ENCODE assay signal across 14 mouse cellular contexts in genomic region chr6:30922821-30923220, GRCm38 (mm10). TPM values are rescaled to one million over a fixed set of nuclear protein-coding genes. Genes with fewer than 3 reads are reported as not detected.
DNase-seq lines count a peak whose midpoint lies in the region; ATAC-seq and TF ChIP-seq lines count a peak whose summit lies in the region.
"Had no signal": no experiment of that assay in that cellular context is flagged by ENCODE, and none has a peak within 500 bp of the region (broad histone marks: within the 10 kb centered on the region; RNA-seq: fewer than 3 reads in every experiment).

No protein-coding gene starts in this region.

- no peaks in the 10 kb centered on the region for H3K27me3 ChIP-seq in heart, postnatal 0 days (ENCODE audit: control insufficient read depth, insufficient read depth, low read length)
- no peaks in the 10 kb centered on the region for H3K27me3 ChIP-seq in heart, embryonic 10.5 days (ENCODE audit: insufficient read depth, poor library complexity, severe bottlenecking)
- H3K27me3 ChIP-seq: limb, embryonic 13.5 days had no signal

- H3K4me2 ChIP-seq in heart, postnatal 0 days (ENCODE audit: low read depth, low read length): no peak overlapping the region
- H3K4me2 ChIP-seq: limb, embryonic 13.5 days had no signal

- TF ChIP-seq CTCF in heart, postnatal 0 days (IDR thresholded peaks at IDR 0.05; ENCODE audit: low read depth): peak; percentile 52

- H3K4me1 ChIP-seq in heart, postnatal 0 days (ENCODE audit: control insufficient read depth, insufficient read depth): no peaks in the 10 kb centered on the region
- H3K4me1 ChIP-seq in heart, embryonic 10.5 days: no peaks in the 10 kb centered on the region

- no peak for ATAC-seq in heart, postnatal 0 days (ENCODE audit: insufficient read depth, low read depth)

- H3K9ac ChIP-seq in heart, postnatal 0 days (replicated peaks; ENCODE audit: low read depth, low read length): no peak overlapping the region
- H3K9ac ChIP-seq: limb, embryonic 13.5 days had no signal

- no peaks in the 10 kb centered on the region for H3K9me3 ChIP-seq in heart, postnatal 0 days (replicated peaks; ENCODE audit: control insufficient read depth, low read length)
- no peaks in the 10 kb centered on the region for H3K9me3 ChIP-seq in heart, embryonic 10.5 days
- H3K9me3 ChIP-seq: limb, embryonic 13.5 days had no signal

- DNase-seq in heart, postnatal 0 days (ENCODE audit: low spot score): peak; percentile 36
- DNase-seq in heart, embryonic 10.5 days (ENCODE audit: low spot score): no peak
- peak; percentile 4 for DNase-seq in lung, postnatal 10 days
- DNase-seq in lung, postnatal 14 days: no peak
- peak; percentile 11 for DNase-seq in MN1 (ENCODE audit: low spot score)
- DNase-seq in induced T-regulatory cell, adult 2 months (ENCODE audit: low read depth): peak; percentile 11
- DNase-seq in Muller cell, postnatal 12 days (ENCODE audit: inconsistent ontology term): no peak
- no peak for DNase-seq in gastrocnemius, adult 8-10 months (ENCODE audit: low spot score in 2 of 2)
- DNase-seq: cerebellum, postnatal 25 days; gastrocnemius, postnatal 25 days; heart, postnatal 14 days; kidney, adult 18-20 months had no signal

- H3K36me3 ChIP-seq in heart, postnatal 0 days (replicated peaks; ENCODE audit: control insufficient read depth, insufficient read depth, low read length): no peaks in the 10 kb centered on the region
- H3K36me3 ChIP-seq in heart, embryonic 10.5 days: no peaks in the 10 kb centered on the region
- H3K36me3 ChIP-seq: limb, embryonic 13.5 days had no signal

- WGBS in heart, postnatal 0 days: 41% methylated on average over 2 of the region's 2 CpGs
- WGBS in heart, embryonic 10.5 days: 42% methylated on average over 2 of the region's 2 CpGs

- H3K4me3 ChIP-seq in heart, postnatal 0 days (ENCODE audit: low read depth, low read length): no peak overlapping the region
- no peak overlapping the region for H3K4me3 ChIP-seq in heart, embryonic 10.5 days
- H3K4me3 ChIP-seq: limb, embryonic 13.5 days had no signal

- no peak for TF ChIP-seq EP300 in heart, postnatal 0 days (IDR thresholded peaks at IDR 0.05; ENCODE audit: low read depth)

- H3K27ac ChIP-seq in heart, postnatal 0 days (ENCODE audit: low read depth): no peak overlapping the region
- no peak overlapping the region for H3K27ac ChIP-seq in heart, embryonic 10.5 days
- H3K27ac ChIP-seq: limb, embryonic 13.5 days; macrophage had no signal

RNA-seq across cellular contexts. Expression of gene Tsga13, which starts 7.4 kb away (rescaled TPM):
- total RNA-seq in heart, postnatal 0 days (2014; rRNA removed; ENCODE audit: low replicate concordance): not detected in 2 replicates
- polyA plus RNA-seq in heart, postnatal 0 days (2015; fragmentation: Nextera tagmentation; extraction: Ambion mirVana): 0.20 TPM in 1 of 2 replicates, not detected in the other
- not detected in 2 replicates for polyA plus RNA-seq in heart, embryonic 10.5 days (2016; fragmentation: Nextera tagmentation; extraction: Ambion mirVana)
- not detected for total RNA-seq in gastrocnemius, adult 8-10 months (2022)
- total RNA-seq: gastrocnemius, postnatal 25 days; heart, postnatal 14 days had no signal
- polyA plus RNA-seq: macrophage had no signal

RNA-seq across cellular contexts. Expression of gene Copg2, which starts 26.2 kb away (rescaled TPM):
- 41.5 and 48.4 TPM in 2 replicates for total RNA-seq in heart, postnatal 0 days (2014; rRNA removed; ENCODE audit: low replicate concordance)
- 17.6 and 19.9 TPM in 2 replicates for polyA plus RNA-seq in heart, postnatal 0 days (2015; fragmentation: Nextera tagmentation; extraction: Ambion mirVana)
- polyA plus RNA-seq in heart, embryonic 10.5 days (2016; fragmentation: Nextera tagmentation; extraction: Ambion mirVana): 18.6 and 27.7 TPM in 2 replicates
- total RNA-seq in gastrocnemius, adult 8-10 months (2022): 10 to 100 TPM; 13.0 to 14.5 (median 13.4) TPM

RNA-seq across cellular contexts. Expression of gene Klf14, which starts 36.1 kb away (rescaled TPM):
- total RNA-seq in heart, postnatal 0 days (2014; rRNA removed; ENCODE audit: low replicate concordance): 0.04 and 0.73 TPM in 2 replicates
- polyA plus RNA-seq in heart, postnatal 0 days (2015; fragmentation: Nextera tagmentation; extraction: Ambion mirVana): 1.0 and 1.4 TPM in 2 replicates
- 1.6 and 2.0 TPM in 2 replicates for polyA plus RNA-seq in heart, embryonic 10.5 days (2016; fragmentation: Nextera tagmentation; extraction: Ambion mirVana)
- under 1 TPM in 2 of 4 experiments, not detected in 2; 0.11 to 0.17 TPM for total RNA-seq in gastrocnemius, adult 8-10 months (2022)
- polyA plus RNA-seq: macrophage had no signal

Comparison
In these comparisons a context has a peak if more than half of its experiments do, and no peak if none do; other contexts are left out.
1. DNase-seq: peak in heart, postnatal 0 days (single experiment), lung, postnatal 10 days (single experiment), MN1 (single experiment) and induced T-regulatory cell, adult 2 months (single experiment); none in heart, embryonic 10.5 days (single experiment), lung, postnatal 14 days (single experiment), Muller cell, postnatal 12 days (single experiment) and gastrocnemius, adult 8-10 months (0 of 2).